Mouse (Mus musculus) erythroblast, embryonic 14.5 days (primary cell): ENCODE results near the gene 2210011C24Rik.

Experiments used
- GATA1 ChIP-seq: IDR thresholded peaks from 2 replicates; pipeline ENCODE4 v1.6.1; 2012; ENCODE audit warnings: low read length, inconsistent platforms, mixed read lengths
- TAL1 ChIP-seq: IDR thresholded peaks from 3 replicates; pipeline ENCODE4 v1.6.1; 2012; ENCODE audit warnings: low read length, inconsistent platforms, mixed read lengths

DNA sequence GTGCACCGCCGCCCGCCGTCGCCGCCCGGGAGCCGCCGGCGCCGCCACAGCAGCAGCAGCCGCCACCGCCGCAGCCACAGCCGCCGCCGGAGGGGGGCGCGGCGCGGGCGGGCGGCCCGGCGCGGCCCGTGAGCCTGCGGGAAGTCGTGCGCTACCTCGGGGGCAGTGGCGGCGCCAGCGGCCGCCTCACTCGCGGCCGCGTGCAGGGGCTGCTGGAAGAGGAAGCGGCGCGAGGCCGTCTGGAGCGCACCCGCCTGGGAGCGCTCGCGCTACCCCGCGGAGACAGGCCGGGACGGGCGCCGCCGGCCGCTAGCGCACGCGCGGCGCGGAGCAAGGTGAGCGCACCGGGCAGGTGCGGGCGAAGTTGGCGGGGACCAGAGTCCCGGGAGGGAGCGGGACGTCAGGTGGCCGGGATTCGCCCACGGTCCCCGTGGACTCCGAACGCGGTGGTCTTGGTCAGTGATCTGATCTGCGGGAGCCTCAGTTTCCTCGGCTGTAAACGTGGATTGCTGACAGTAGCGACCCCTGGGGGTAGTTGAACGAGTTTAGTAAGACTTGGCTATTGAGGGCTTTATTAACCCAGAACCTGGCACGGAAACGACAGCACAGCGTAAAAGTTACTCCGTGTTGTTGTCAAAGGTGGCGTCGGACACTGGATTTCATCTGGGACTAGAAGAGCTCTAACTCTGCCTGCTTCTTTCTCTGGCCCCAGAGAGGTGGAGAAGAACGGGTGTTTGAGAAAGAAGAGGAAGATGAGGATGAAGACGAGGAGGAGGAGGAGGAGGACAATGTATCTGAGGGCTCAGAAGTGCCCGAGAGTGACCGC, 13.5 kb downstream of the 2210011C24Rik start:
- TF ChIP-seq GATA1: no peak
- TF ChIP-seq TAL1: no peak
